Mouse (Mus musculus): ENCODE data around the gene Gm4981. TPM values are rescaled to one million over a fixed set of nuclear protein-coding genes. Genes with fewer than 3 reads are reported as not detected.
"Not testable (repeated sequence)": the region's sequence is repeated elsewhere in the genome, so short reads cannot be mapped to it uniquely, and the experiment has no call there.

The Gm4981 gene
- polyA plus RNA-seq, 1 experiment from 2014 or later: not detected

- peak; percentile 51 for DNase-seq (ENCODE audit: low spot score)
- H3K4me3 ChIP-seq (ENCODE audit: low read depth, low read length); ATAC-seq (ENCODE audit: low read depth); H3K4me1 ChIP-seq (ENCODE audit: control insufficient read depth, insufficient read depth, low read length); H3K4me2 ChIP-seq (ENCODE audit: low read depth, low read length); H3K9ac ChIP-seq (ENCODE audit: low read depth, low read length); H3K9me3 ChIP-seq (ENCODE audit: control insufficient read depth, low read length); H3K36me3 ChIP-seq (ENCODE audit: control insufficient read depth, insufficient read depth, low read length); H3K27me3 ChIP-seq (replicated peaks; ENCODE audit: control insufficient read depth, insufficient read depth, low read length); H3K27ac ChIP-seq (replicated peaks; ENCODE audit: low read depth, low read length): not testable (repeated sequence)
- WGBS: 89% methylated on average over 4 of the region's 4 CpGs
These were observed 10.1 kb downstream of the Gm4981 start for GRCm38 (mm10) chr10:58226357-58226756.

- 82% methylated on average over 16 of the region's 18 CpGs for WGBS
- peak; percentile 35 for DNase-seq (ENCODE audit: low spot score)
- not testable (repeated sequence) for ATAC-seq (ENCODE audit: low read depth)
These were observed 11.4 kb downstream of the Gm4981 start, which contains the start of gene AW822073 for GRCm38 (mm10) chr10:58224827-58225785. Gene AW822073 (minus strand): TSS chr10:58224930.

GRCm38 (mm10) chr10:58223972-58224805, 12.3 kb downstream of the Gm4981 start:
- not testable (repeated sequence) for H3K36me3 ChIP-seq (ENCODE audit: control insufficient read depth, insufficient read depth, low read length); H3K9ac ChIP-seq (ENCODE audit: low read depth, low read length); H3K4me3 ChIP-seq (ENCODE audit: low read depth, low read length); H3K27me3 ChIP-seq (replicated peaks; ENCODE audit: control insufficient read depth, insufficient read depth, low read length); H3K27ac ChIP-seq (replicated peaks; ENCODE audit: low read depth, low read length); H3K9me3 ChIP-seq (ENCODE audit: control insufficient read depth, low read length); ATAC-seq (ENCODE audit: low read depth); H3K4me2 ChIP-seq (ENCODE audit: low read depth, low read length); H3K4me1 ChIP-seq (ENCODE audit: control insufficient read depth, insufficient read depth, low read length)
- 84% methylated on average over 26 of the region's 31 CpGs for WGBS
- DNase-seq (ENCODE audit: low spot score): peak; percentile 39

More at GRCm38 (mm10) chr10:58224827-58225785, 11.4 kb downstream of the Gm4981 start, which contains the start of gene AW822073:
- not testable (repeated sequence) for H3K36me3 ChIP-seq (ENCODE audit: control insufficient read depth, insufficient read depth, low read length); H3K9ac ChIP-seq (ENCODE audit: low read depth, low read length); H3K9me3 ChIP-seq (ENCODE audit: control insufficient read depth, low read length); H3K27me3 ChIP-seq (replicated peaks; ENCODE audit: control insufficient read depth, insufficient read depth, low read length); H3K27ac ChIP-seq (replicated peaks; ENCODE audit: low read depth, low read length); H3K4me1 ChIP-seq (ENCODE audit: control insufficient read depth, insufficient read depth, low read length); H3K4me3 ChIP-seq (ENCODE audit: low read depth, low read length); H3K4me2 ChIP-seq (ENCODE audit: low read depth, low read length)

GRCm38 (mm10) chr10:58223161-58223560, 13.3 kb downstream of the Gm4981 start:
- not testable (repeated sequence) for H3K27me3 ChIP-seq (replicated peaks; ENCODE audit: control insufficient read depth, insufficient read depth, low read length); H3K9me3 ChIP-seq (ENCODE audit: control insufficient read depth, low read length); H3K4me1 ChIP-seq (ENCODE audit: control insufficient read depth, insufficient read depth, low read length); DNase-seq (ENCODE audit: low spot score); H3K4me2 ChIP-seq (ENCODE audit: low read depth, low read length); H3K4me3 ChIP-seq (ENCODE audit: low read depth, low read length); H3K36me3 ChIP-seq (ENCODE audit: control insufficient read depth, insufficient read depth, low read length); ATAC-seq (ENCODE audit: low read depth); H3K27ac ChIP-seq (replicated peaks; ENCODE audit: low read depth, low read length); H3K9ac ChIP-seq (ENCODE audit: low read depth, low read length)
- 88% methylated on average over 2 of the region's 6 CpGs for WGBS

- 89% methylated on average over 2 of the region's 2 CpGs for WGBS
- not testable (repeated sequence) for H3K9me3 ChIP-seq (ENCODE audit: control insufficient read depth, low read length); ATAC-seq (ENCODE audit: low read depth); H3K36me3 ChIP-seq (ENCODE audit: control insufficient read depth, insufficient read depth, low read length); DNase-seq (ENCODE audit: low spot score); H3K9ac ChIP-seq (ENCODE audit: low read depth, low read length); H3K4me2 ChIP-seq (ENCODE audit: low read depth, low read length); H3K27me3 ChIP-seq (replicated peaks; ENCODE audit: control insufficient read depth, insufficient read depth, low read length); H3K4me1 ChIP-seq (ENCODE audit: control insufficient read depth, insufficient read depth, low read length); H3K27ac ChIP-seq (replicated peaks; ENCODE audit: low read depth, low read length); H3K4me3 ChIP-seq (ENCODE audit: low read depth, low read length)
These were observed 14.9 kb downstream of the Gm4981 start for GRCm38 (mm10) chr10:58221571-58221970.

- no peaks in the 10 kb centered on the region for H3K9me3 ChIP-seq (ENCODE audit: control insufficient read depth, low read length)
- H3K27me3 ChIP-seq (replicated peaks; ENCODE audit: control insufficient read depth, insufficient read depth, low read length): no peaks in the 10 kb centered on the region
- DNase-seq (ENCODE audit: low spot score) (peak; percentile 19), ATAC-seq (ENCODE audit: low read depth) (no peak)
- 81% methylated on average over 6 of the region's 6 CpGs for WGBS
- no peaks in the 10 kb centered on the region for H3K36me3 ChIP-seq (ENCODE audit: control insufficient read depth, insufficient read depth, low read length)
- H3K27ac ChIP-seq (replicated peaks; ENCODE audit: low read depth, low read length): no peak overlapping the region
- no peaks in the 10 kb centered on the region for H3K4me1 ChIP-seq (ENCODE audit: control insufficient read depth, insufficient read depth, low read length)
- no peak overlapping the region for H3K9ac ChIP-seq (ENCODE audit: low read depth, low read length)
- H3K4me2 ChIP-seq (ENCODE audit: low read depth, low read length): no peak overlapping the region
- no peak overlapping the region for H3K4me3 ChIP-seq (ENCODE audit: low read depth, low read length)
These were observed 15.8 kb downstream of the Gm4981 start for GRCm38 (mm10) chr10:58220726-58221125.

- no peak overlapping the region for H3K9ac ChIP-seq (ENCODE audit: low read depth, low read length)
- ATAC-seq (ENCODE audit: low read depth): no peak
- H3K27ac ChIP-seq (replicated peaks; ENCODE audit: low read depth, low read length): no peak overlapping the region
- 83% methylated on average over 3 of the region's 3 CpGs for WGBS
- no peak overlapping the region for H3K4me2 ChIP-seq (ENCODE audit: low read depth, low read length)
- no peaks in the 10 kb centered on the region for H3K36me3 ChIP-seq (ENCODE audit: control insufficient read depth, insufficient read depth, low read length)
- H3K4me1 ChIP-seq (ENCODE audit: control insufficient read depth, insufficient read depth, low read length): no peaks in the 10 kb centered on the region
- DNase-seq (ENCODE audit: low spot score): no peak
- no peak overlapping the region for H3K4me3 ChIP-seq (ENCODE audit: low read depth, low read length)
- no peaks in the 10 kb centered on the region for H3K27me3 ChIP-seq (replicated peaks; ENCODE audit: control insufficient read depth, insufficient read depth, low read length)
- H3K9me3 ChIP-seq (ENCODE audit: control insufficient read depth, low read length): peaks cover 1% of the 10 kb centered on the region; the same call in 1 of the 2 replicates
These were observed 19.1 kb downstream of the Gm4981 start for GRCm38 (mm10) chr10:58217366-58217765.

GRCm38 (mm10) chr10:58215353-58215752, 21.1 kb downstream of the Gm4981 start:
- Histone ChIP-seq H3K4me3 (ENCODE audit: low read depth, low read length) (no peak overlapping the region), H3K36me3 (ENCODE audit: control insufficient read depth, insufficient read depth, low read length) (no peaks in the 10 kb centered on the region), H3K27ac (replicated peaks; ENCODE audit: low read depth, low read length) (no peak overlapping the region), H3K9ac (ENCODE audit: low read depth, low read length) (no peak overlapping the region), H3K9me3 (ENCODE audit: control insufficient read depth, low read length) (peaks cover 8% of the 10 kb centered on the region; the same call in 1 of the 2 replicates), H3K27me3 (replicated peaks; ENCODE audit: control insufficient read depth, insufficient read depth, low read length) (no peaks in the 10 kb centered on the region), H3K4me2 (ENCODE audit: low read depth, low read length) (no peak overlapping the region), H3K4me1 (ENCODE audit: control insufficient read depth, insufficient read depth, low read length) (no peaks in the 10 kb centered on the region)
- DNase-seq (ENCODE audit: low spot score): no peak
- ATAC-seq (ENCODE audit: low read depth): no peak
- 77% methylated on average over 1 of the region's 1 CpGs for WGBS

Data from embryonic facial prominence, embryonic 14.5 days (tissue).